Mouse (Mus musculus): ENCODE results near the gene Mapkap1.

Gene Mapkap1

GRCm38 (mm10) chr2:34406601-34407464 is at the start of gene Mapkap1:
Gene Mapkap1, plus strand, starts transcription at chr2:34406771.
- in situ Hi-C loops (cut with MboI; ENCODE audit: low sequenced_read_pairs): no loop called here

- in situ Hi-C loops (cut with MboI; ENCODE audit: low sequenced_read_pairs): no loop called here
Measured at GRCm38 (mm10) chr2:34363678-34364077, 42.9 kb upstream of the Mapkap1 start.

GRCm38 (mm10) chr2:34367024-34367423 is 39.5 kb upstream of the Mapkap1 start:
- in situ Hi-C loops (cut with MboI; ENCODE audit: low sequenced_read_pairs): no loop called here

- in situ Hi-C loops (cut with MboI; ENCODE audit: low sequenced_read_pairs): no loop called here
Measured at GRCm38 (mm10) chr2:34368396-34368795, 38.2 kb upstream of the Mapkap1 start.

- in situ Hi-C loops (cut with MboI; ENCODE audit: low sequenced_read_pairs): no loop called here
Measured at GRCm38 (mm10) chr2:34370349-34370724, 36.2 kb upstream of the Mapkap1 start.

GRCm38 (mm10) chr2:34370725-34371440 is 35.7 kb upstream of the Mapkap1 start:
- in situ Hi-C loops (cut with MboI; ENCODE audit: low sequenced_read_pairs): no loop called here

- in situ Hi-C loops (cut with MboI; ENCODE audit: low sequenced_read_pairs): no loop called here
Measured at GRCm38 (mm10) chr2:34371441-34372304, 34.9 kb upstream of the Mapkap1 start.

GRCm38 (mm10) chr2:34372305-34373301 is 34.0 kb upstream of the Mapkap1 start, which contains the start of gene Pbx3:
Gene Pbx3, minus strand, starts transcription at chr2:34373142.
- in situ Hi-C loops (cut with MboI; ENCODE audit: low sequenced_read_pairs): no loop called here

- in situ Hi-C loops (cut with MboI; ENCODE audit: low sequenced_read_pairs): no loop called here
Measured at GRCm38 (mm10) chr2:34373886-34374285, 32.7 kb upstream of the Mapkap1 start.

- in situ Hi-C loops (cut with MboI; ENCODE audit: low sequenced_read_pairs): no loop called here
Measured at GRCm38 (mm10) chr2:34374349-34374748, 32.2 kb upstream of the Mapkap1 start.

GRCm38 (mm10) chr2:34378930-34379329 is 27.6 kb upstream of the Mapkap1 start:
- in situ Hi-C loops (cut with MboI; ENCODE audit: low sequenced_read_pairs): no loop called here

GRCm38 (mm10) chr2:34399535-34399934 is 7.0 kb upstream of the Mapkap1 start:
- in situ Hi-C loops (cut with MboI; ENCODE audit: low sequenced_read_pairs): no loop called here

GRCm38 (mm10) chr2:34407596-34407995 is 1.0 kb downstream of the Mapkap1 start:
- in situ Hi-C loops (cut with MboI; ENCODE audit: low sequenced_read_pairs): no loop called here

GRCm38 (mm10) chr2:34408341-34408740 is 1.8 kb downstream of the Mapkap1 start:
- in situ Hi-C loops (cut with MboI; ENCODE audit: low sequenced_read_pairs): no loop called here

GRCm38 (mm10) chr2:34409741-34410340 is 3.3 kb downstream of the Mapkap1 start:
- in situ Hi-C loops (cut with MboI; ENCODE audit: low sequenced_read_pairs): no loop called here

GRCm38 (mm10) chr2:34420256-34420655 is 13.7 kb downstream of the Mapkap1 start:
- in situ Hi-C loops (cut with MboI; ENCODE audit: low sequenced_read_pairs): no loop called here

- in situ Hi-C loops (cut with MboI; ENCODE audit: low sequenced_read_pairs): no loop called here
Measured at GRCm38 (mm10) chr2:34424186-34424585, 17.6 kb downstream of the Mapkap1 start.

GRCm38 (mm10) chr2:34425573-34426223 is 19.1 kb downstream of the Mapkap1 start:
- in situ Hi-C loops (cut with MboI; ENCODE audit: low sequenced_read_pairs): no loop called here

- in situ Hi-C loops (cut with MboI; ENCODE audit: low sequenced_read_pairs): no loop called here
Measured at GRCm38 (mm10) chr2:34430663-34431062, 24.1 kb downstream of the Mapkap1 start.

Measured in CH12F3 (cell line).